Mouse (Mus musculus) myocyte (in vitro differentiated cells): ENCODE measurements around the gene Gsta2. TPM values are rescaled to one million over a fixed set of nuclear protein-coding genes. Genes with fewer than 3 reads are reported as not detected.
"Not testable (repeated sequence)": the region's sequence is repeated elsewhere in the genome, so short reads cannot be mapped to it uniquely, and the experiment has no call there.

Source experiments
- H3K27me3 ChIP-seq: one replicate; pipeline ENCODE4 v1.6.1; 2011; ENCODE audit not compliant: control insufficient read depth, insufficient read depth, insufficient read length
- H3K36me3 ChIP-seq: one replicate; pipeline ENCODE4 v1.6.1; 2011; ENCODE audit not compliant: control insufficient read depth, insufficient read depth
- H3K4me2 ChIP-seq: one replicate; pipeline ENCODE4 v1.6.1; 2011; ENCODE audit warnings: low read depth, control low read depth
- H3K4me3 ChIP-seq: one replicate; pipeline ENCODE4 v1.5.1; 2011; ENCODE audit warnings: mild to moderate bottlenecking, control low read depth, moderate library complexity
- H3K79me2 ChIP-seq: one replicate; pipeline ENCODE4 v1.6.1; 2011; ENCODE audit not compliant: control insufficient read depth, insufficient read depth
- H3ac ChIP-seq: one replicate; pipeline ENCODE4 v1.6.1; 2011; ENCODE audit not compliant: control insufficient read depth, insufficient read length
- CEBPB ChIP-seq: IDR thresholded peaks from 2 replicates; pipeline ENCODE4 v1.6.1; 2011; ENCODE audit warnings: mild to moderate bottlenecking, moderate library complexity; ENCODE audit not compliant: poor library complexity, insufficient read depth, severe bottlenecking
- E2F4 ChIP-seq: IDR thresholded peaks from one replicate; pipeline ENCODE4 v1.6.1; 2011; ENCODE audit warnings: mild to moderate bottlenecking, control low read depth, moderate library complexity; ENCODE audit not compliant: insufficient read depth
- MAX ChIP-seq: IDR thresholded peaks from one replicate; pipeline ENCODE4 v1.6.1; 2011; ENCODE audit warnings: low read depth, mild to moderate bottlenecking, control low read depth
- MYOD1 ChIP-seq, 3 experiments: IDR thresholded peaks; one replicate each; pipeline ENCODE4 v1.6.1; 2011; ENCODE audit warnings: control low read depth in 2 of 3, low read depth in 2 of 3, mild to moderate bottlenecking in 2 of 3, moderate library complexity in 1 of 3; ENCODE audit not compliant: insufficient read length in 2 of 3, control insufficient read depth in 1 of 3
- MYOG ChIP-seq, 3 experiments: IDR thresholded peaks; one replicate each; pipeline ENCODE4 v1.6.1; 2011; ENCODE audit warnings: control low read depth in 2 of 3, low read depth in 2 of 3, mild to moderate bottlenecking in 2 of 3; ENCODE audit not compliant: insufficient read length in 2 of 3, control insufficient read depth in 1 of 3, insufficient read depth in 1 of 3
- POLR2A ChIP-seq: IDR thresholded peaks from one replicate; pipeline ENCODE4 v1.6.1; 2011; ENCODE audit warnings: low read depth, mild to moderate bottlenecking, control low read depth, moderate library complexity; ENCODE audit not compliant: insufficient read length
- POLR2AphosphoS2 ChIP-seq: IDR thresholded peaks from one replicate; pipeline ENCODE4 v1.6.1; 2011; ENCODE audit warnings: low read depth, control low read depth; ENCODE audit not compliant: insufficient read length
- REST ChIP-seq: IDR thresholded peaks from one replicate; pipeline ENCODE4 v1.6.1; 2011; ENCODE audit warnings: mild to moderate bottlenecking, control low read depth, moderate library complexity; ENCODE audit not compliant: insufficient read depth, insufficient read length
- SRF ChIP-seq: IDR thresholded peaks from one replicate; pipeline ENCODE4 v1.6.1; 2011; ENCODE audit warnings: low read depth; ENCODE audit not compliant: control insufficient read depth, insufficient read length
- TCF12 ChIP-seq: IDR thresholded peaks from one replicate; pipeline ENCODE4 v1.6.1; 2011; ENCODE audit warnings: mild to moderate bottlenecking, control low read depth; ENCODE audit not compliant: poor library complexity, insufficient read depth, severe bottlenecking
- TCF3 ChIP-seq: IDR thresholded peaks from one replicate; pipeline ENCODE4 v1.6.1; 2011; ENCODE audit warnings: low read depth, control low read depth; ENCODE audit not compliant: insufficient read length
- USF1 ChIP-seq: IDR thresholded peaks from one replicate; pipeline ENCODE4 v1.6.1; 2011; ENCODE audit warnings: low read depth, mild to moderate bottlenecking, control low read depth, moderate library complexity
- polyA plus RNA-seq: library from polyadenylated mRNA; unstranded; fragments of >200 nt; fragmentation: generic; extraction: Trizol; gene quantifications from one replicate; pipeline ENCODE4 v1.2.1, GENCODE M21; 2012; ENCODE audit warnings: missing spikeins

Gsta2 gene
- polyA plus RNA-seq, 1 experiment, result 0.20 TPM

GRCm38 (mm10) chr9:78369349-78369748, 13.8 kb upstream of the Gsta2 start:
- Histone ChIP-seq H3ac (no peak overlapping the region), H3K36me3 (no peaks in the 10 kb centered on the region), H3K27me3 (no peaks in the 10 kb centered on the region), H3K79me2 (no peaks in the 10 kb centered on the region), H3K4me3 (no peak overlapping the region), H3K4me2 (no peak overlapping the region)
- TF ChIP-seq REST (no peak), POLR2AphosphoS2 (no peak), E2F4 (no peak), SRF (no peak), CEBPB (no peak), MYOD1 (IDR thresholded peaks at IDR 0.05; ENCODE audit: control insufficient read depth in 1 of 3, insufficient read length in 2 of 3, low read depth in 2 of 3) (no peak), MYOG (IDR thresholded peaks at IDR 0.05; ENCODE audit: control insufficient read depth in 1 of 3, insufficient read depth in 1 of 3, insufficient read length in 2 of 3, low read depth in 2 of 3) (no peak)

- Histone ChIP-seq H3K4me3 (no peak overlapping the region), H3K36me3 (no peaks in the 10 kb centered on the region), H3K4me2 (no peak overlapping the region), H3K79me2 (no peaks in the 10 kb centered on the region), H3ac (no peak overlapping the region), H3K27me3 (no peaks in the 10 kb centered on the region)
- TF ChIP-seq TCF3 (no peak), MAX (no peak), REST (no peak), POLR2A (no peak), SRF (no peak), MYOD1 (IDR thresholded peaks at IDR 0.05; ENCODE audit: control insufficient read depth in 1 of 3, insufficient read length in 2 of 3, low read depth in 2 of 3) (no peak), CEBPB (no peak), TCF12 (no peak), POLR2AphosphoS2 (no peak), MYOG (IDR thresholded peaks at IDR 0.05; ENCODE audit: control insufficient read depth in 1 of 3, insufficient read depth in 1 of 3, insufficient read length in 2 of 3, low read depth in 2 of 3) (no peak), USF1 (no peak), E2F4 (no peak)
These were observed 13.2 kb upstream of the Gsta2 start for GRCm38 (mm10) chr9:78368671-78369293.

- H3K27me3 ChIP-seq, H3K4me3 ChIP-seq, H3K4me2 ChIP-seq, H3K79me2 ChIP-seq, H3ac ChIP-seq, H3K36me3 ChIP-seq: not testable (repeated sequence)
These were observed 12.4 kb upstream of the Gsta2 start, which contains the start of gene Dppa5a for GRCm38 (mm10) chr9:78367959-78368358. Dppa5a (minus strand) TSS chr9:78368177.

- no peaks in the 10 kb centered on the region for H3K27me3 ChIP-seq
- H3K4me3 ChIP-seq, result no peak overlapping the region
- TF ChIP-seq MYOG (IDR thresholded peaks at IDR 0.05; ENCODE audit: control insufficient read depth in 1 of 3, insufficient read depth in 1 of 3, insufficient read length in 2 of 3, low read depth in 2 of 3) (no peak), REST (no peak), MAX (no peak), TCF3 (no peak), E2F4 (no peak), SRF (no peak), MYOD1 (IDR thresholded peaks at IDR 0.05; ENCODE audit: control insufficient read depth in 1 of 3, insufficient read length in 2 of 3, low read depth in 2 of 3) (no peak), USF1 (no peak), POLR2A (no peak), TCF12 (no peak), CEBPB (no peak)
- no peak overlapping the region for H3ac ChIP-seq
- H3K79me2 ChIP-seq, result no peaks in the 10 kb centered on the region
- H3K4me2 ChIP-seq, result no peak overlapping the region
- H3K36me3 ChIP-seq, result no peaks in the 10 kb centered on the region
These were observed 10.4 kb upstream of the Gsta2 start for GRCm38 (mm10) chr9:78365850-78366544.

GRCm38 (mm10) chr9:78364701-78365100, 9.1 kb upstream of the Gsta2 start:
- H3K4me2 ChIP-seq, result no peak overlapping the region
- H3K79me2 ChIP-seq, result no peaks in the 10 kb centered on the region
- no peak overlapping the region for H3ac ChIP-seq
- H3K36me3 ChIP-seq, result no peaks in the 10 kb centered on the region
- TF ChIP-seq MAX, result no peak
- no peak overlapping the region for H3K4me3 ChIP-seq
- no peaks in the 10 kb centered on the region for H3K27me3 ChIP-seq
